Mouse (Mus musculus) embryonic facial prominence, embryonic 15.5 days (tissue): ENCODE measurements around the gene Tmem50a. TPM values are rescaled to one million over a fixed set of nuclear protein-coding genes. Genes with fewer than 3 reads are reported as not detected.
"Not testable (repeated sequence)": the region's sequence is repeated elsewhere in the genome, so short reads cannot be mapped to it uniquely, and the experiment has no call there.

Experiments
- ATAC-seq: fragments of 200-750 bp; cut with Nextera tagmentation; 2 replicates; pipeline ENCODE4 v1.8.0; 2017; ENCODE audit warnings: low read depth, moderate TSS enrichment; ENCODE audit not compliant: insufficient number of reproducible peaks, low FRiP score, low TSS enrichment
- H3K27ac ChIP-seq: fragments of 300-500 bp; sonication (generic); replicated peaks from 2 replicates; pipeline ENCODE4 v1.5.1; 2015; ENCODE audit warnings: mild to moderate bottlenecking, inconsistent platforms
- H3K27me3 ChIP-seq: fragments of 300-500 bp; sonication (generic); 2 replicates; pipeline ENCODE4 v1.6.1; 2015; ENCODE audit warnings: inconsistent platforms
- H3K36me3 ChIP-seq: fragments of 300-500 bp; sonication (generic); 2 replicates; pipeline ENCODE4 v1.6.1; 2015; ENCODE audit warnings: mild to moderate bottlenecking, inconsistent platforms
- H3K4me1 ChIP-seq: fragments of 300-500 bp; sonication (generic); 2 replicates; pipeline ENCODE4 v1.6.1; 2015; ENCODE audit warnings: inconsistent platforms
- H3K4me2 ChIP-seq: fragments of 300-500 bp; sonication (generic); replicated peaks from 2 replicates; pipeline ENCODE4 v1.6.1; 2015; ENCODE audit warnings: mild to moderate bottlenecking, inconsistent platforms
- H3K4me3 ChIP-seq: fragments of 300-500 bp; sonication (generic); replicated peaks from 2 replicates; pipeline ENCODE4 v1.5.1; 2015; ENCODE audit warnings: mild to moderate bottlenecking, inconsistent platforms
- H3K9ac ChIP-seq: fragments of 300-500 bp; sonication (generic); 2 replicates; pipeline ENCODE4 v1.6.1; 2015; ENCODE audit warnings: inconsistent platforms
- H3K9me3 ChIP-seq: fragments of 300-500 bp; sonication (generic); replicated peaks from 2 replicates; pipeline ENCODE4 v1.6.1; 2016; ENCODE audit warnings: inconsistent platforms
- WGBS: fragments of 180-500 bp; shearing (Covaris S2); methylation state at CpG from one replicate; pipeline ENCODE4 v1.1.7; 2015; 5-methylcytosine and 5-hydroxymethylcytosine counted together
- polyA plus RNA-seq: library from polyadenylated mRNA; unstranded; fragments of >200 nt; fragmentation: Nextera tagmentation; extraction: Ambion mirVana; gene quantifications from 2 replicates; pipeline ENCODE4 v1.2.1, GENCODE M21; 2015

The Tmem50a gene
- polyA plus RNA-seq, 1 experiment from 2014 or later = 193 TPM

- H3K27ac ChIP-seq = peak overlapping the region; percentile 96
These were observed 7.5 kb upstream of the Tmem50a start for GRCm38 (mm10) chr4:134922111-134922924.

DNA sequence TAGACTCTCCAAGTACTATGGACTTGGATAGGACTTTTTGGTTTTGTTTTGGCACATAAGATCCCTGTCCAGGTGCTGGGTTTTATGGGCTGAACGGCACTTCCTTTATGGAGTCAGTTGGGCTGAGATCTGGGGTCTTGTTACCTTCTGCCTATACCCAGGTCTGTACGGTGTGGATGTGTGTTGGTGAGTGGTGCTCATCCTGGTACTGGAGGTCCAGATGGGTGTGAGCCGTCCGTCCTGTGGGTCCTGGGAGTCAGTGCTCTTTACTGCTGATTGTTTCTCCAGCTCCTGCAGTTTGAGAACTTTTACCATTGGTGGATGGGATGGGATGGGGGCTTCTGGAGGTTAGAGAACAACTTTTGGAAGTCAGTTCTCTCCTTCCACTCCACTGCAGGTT lies 6.9 kb upstream of the Tmem50a start:
- no peak overlapping the region for H3K9ac ChIP-seq
- no peak overlapping the region for H3K4me2 ChIP-seq
- peaks cover 26% of the 10 kb centered on the region for H3K4me1 ChIP-seq
- no peaks in the 10 kb centered on the region for H3K27me3 ChIP-seq
- no peak for ATAC-seq
- H3K27ac ChIP-seq = no peak overlapping the region
- H3K4me3 ChIP-seq = no peak overlapping the region
- peaks cover 16% of the 10 kb centered on the region for H3K36me3 ChIP-seq
- 94% methylated on average over 4 of the region's 4 CpGs for WGBS
- H3K9me3 ChIP-seq = no peaks in the 10 kb centered on the region

More at GRCm38 (mm10) chr4:134922111-134922924, 7.5 kb upstream of the Tmem50a start:
- Histone ChIP-seq H3K9me3 (no peaks in the 10 kb centered on the region), H3K4me1 (peaks cover 26% of the 10 kb centered on the region), H3K36me3 (peaks cover 21% of the 10 kb centered on the region), H3K9ac (peak overlapping the region; percentile 100), H3K4me2 (peak overlapping the region; percentile 69), H3K4me3 (peak overlapping the region; percentile 100), H3K27me3 (no peaks in the 10 kb centered on the region)
- no peak for ATAC-seq
- 55% methylated on average over 10 of the region's 10 CpGs for WGBS

- H3K4me2 ChIP-seq = no peak overlapping the region
- peaks cover 5% of the 10 kb centered on the region for H3K36me3 ChIP-seq
- peaks cover 18% of the 10 kb centered on the region for H3K4me1 ChIP-seq
- no peak overlapping the region for H3K27ac ChIP-seq
- H3K9ac ChIP-seq = no peak overlapping the region
- WGBS = 94% methylated on average over 6 of the region's 6 CpGs
- H3K4me3 ChIP-seq = no peak overlapping the region
- H3K27me3 ChIP-seq = no peaks in the 10 kb centered on the region
- no peaks in the 10 kb centered on the region for H3K9me3 ChIP-seq
- no peak for ATAC-seq
These were observed 5.8 kb upstream of the Tmem50a start for GRCm38 (mm10) chr4:134920631-134921030.

DNA sequence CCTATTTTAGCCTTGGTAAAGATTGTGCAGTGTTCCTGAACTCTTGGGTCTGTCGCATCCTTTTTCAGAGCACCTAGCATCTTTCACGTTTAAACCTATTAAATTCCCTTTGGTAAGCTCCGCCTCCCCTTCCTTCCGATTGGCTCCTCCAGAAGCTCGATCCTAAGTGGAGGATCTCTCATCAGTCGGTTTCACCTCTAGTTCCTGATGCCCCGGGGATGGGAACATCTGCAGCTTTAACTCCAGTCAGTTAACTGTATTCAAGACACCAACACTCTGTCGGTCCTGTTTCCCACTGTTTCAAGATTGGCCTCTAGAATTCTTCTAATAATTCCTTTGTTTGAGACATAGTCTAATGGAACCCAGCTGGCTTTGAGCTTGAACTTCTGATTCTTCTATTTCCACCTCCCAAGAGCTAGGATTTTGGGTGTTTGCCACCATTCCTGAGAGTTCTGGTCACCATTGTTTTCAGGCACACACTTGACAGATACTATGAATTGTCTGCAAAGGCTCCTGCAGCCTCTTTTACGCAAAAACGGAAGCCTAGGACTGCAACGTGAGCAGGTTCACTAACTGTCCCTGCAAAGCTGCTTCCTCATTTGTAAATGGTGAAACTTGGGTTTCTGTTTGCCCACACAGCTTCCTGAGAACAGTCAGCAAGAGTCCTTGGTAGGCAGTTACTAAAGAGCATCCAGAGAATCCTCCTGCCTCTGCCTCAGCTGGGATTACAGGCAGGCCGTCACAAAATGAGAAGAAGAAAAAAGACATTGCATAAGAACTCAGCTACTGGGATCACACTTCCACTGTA lies 5.1 kb upstream of the Tmem50a start:
- H3K4me1 ChIP-seq = peaks cover 18% of the 10 kb centered on the region
- H3K27ac ChIP-seq = 0 out of 2 replicates have a peak overlapping the region, but pooled peaks have one; percentile 44
- no peak for ATAC-seq
- WGBS = 36% methylated on average over 12 of the region's 12 CpGs
- no peaks in the 10 kb centered on the region for H3K36me3 ChIP-seq
- no peaks in the 10 kb centered on the region for H3K9me3 ChIP-seq
- H3K4me2 ChIP-seq = no peak overlapping the region
- H3K27me3 ChIP-seq = no peaks in the 10 kb centered on the region
- H3K9ac ChIP-seq = no peak overlapping the region
- H3K4me3 ChIP-seq = no peak overlapping the region

- Histone ChIP-seq H3K9me3 (no peaks in the 10 kb centered on the region), H3K4me3 (no peak overlapping the region), H3K4me2 (no peak overlapping the region), H3K27me3 (no peaks in the 10 kb centered on the region), H3K36me3 (no peaks in the 10 kb centered on the region), H3K27ac (peak overlapping the region; percentile 45), H3K4me1 (peaks cover 20% of the 10 kb centered on the region), H3K9ac (no peak overlapping the region)
- WGBS = 38% methylated on average over 7 of the region's 7 CpGs
- ATAC-seq = no peak
These were observed 3.6 kb upstream of the Tmem50a start for GRCm38 (mm10) chr4:134918381-134918780.

GRCm38 (mm10) chr4:134917194-134917593 lies 2.4 kb upstream of the Tmem50a start:
- ATAC-seq = no peak
- no peak overlapping the region for H3K27ac ChIP-seq
- no peak overlapping the region for H3K4me2 ChIP-seq
- H3K27me3 ChIP-seq = no peaks in the 10 kb centered on the region
- peaks cover 22% of the 10 kb centered on the region for H3K4me1 ChIP-seq
- no peak overlapping the region for H3K4me3 ChIP-seq
- WGBS = 74% methylated on average over 3 of the region's 3 CpGs
- no peaks in the 10 kb centered on the region for H3K36me3 ChIP-seq
- no peaks in the 10 kb centered on the region for H3K9me3 ChIP-seq
- no peak overlapping the region for H3K9ac ChIP-seq

- Histone ChIP-seq H3K27me3 (no peaks in the 10 kb centered on the region), H3K4me1 (peaks cover 21% of the 10 kb centered on the region), H3K4me3 (peak overlapping the region; percentile 93), H3K4me2 (peak overlapping the region; percentile 58), H3K27ac (peak overlapping the region; percentile 98), H3K9me3 (no peaks in the 10 kb centered on the region), H3K9ac (peak overlapping the region; percentile 83; the same call in 1 of the 2 replicates), H3K36me3 (peaks cover 10% of the 10 kb centered on the region; the same call in 1 of the 2 replicates)
- WGBS = 51% methylated on average over 14 of the region's 14 CpGs
- peak; percentile 8; the same call in 1 of the 2 replicates for ATAC-seq
These were observed 613 bp upstream of the Tmem50a start for GRCm38 (mm10) chr4:134915223-134916050.

DNA sequence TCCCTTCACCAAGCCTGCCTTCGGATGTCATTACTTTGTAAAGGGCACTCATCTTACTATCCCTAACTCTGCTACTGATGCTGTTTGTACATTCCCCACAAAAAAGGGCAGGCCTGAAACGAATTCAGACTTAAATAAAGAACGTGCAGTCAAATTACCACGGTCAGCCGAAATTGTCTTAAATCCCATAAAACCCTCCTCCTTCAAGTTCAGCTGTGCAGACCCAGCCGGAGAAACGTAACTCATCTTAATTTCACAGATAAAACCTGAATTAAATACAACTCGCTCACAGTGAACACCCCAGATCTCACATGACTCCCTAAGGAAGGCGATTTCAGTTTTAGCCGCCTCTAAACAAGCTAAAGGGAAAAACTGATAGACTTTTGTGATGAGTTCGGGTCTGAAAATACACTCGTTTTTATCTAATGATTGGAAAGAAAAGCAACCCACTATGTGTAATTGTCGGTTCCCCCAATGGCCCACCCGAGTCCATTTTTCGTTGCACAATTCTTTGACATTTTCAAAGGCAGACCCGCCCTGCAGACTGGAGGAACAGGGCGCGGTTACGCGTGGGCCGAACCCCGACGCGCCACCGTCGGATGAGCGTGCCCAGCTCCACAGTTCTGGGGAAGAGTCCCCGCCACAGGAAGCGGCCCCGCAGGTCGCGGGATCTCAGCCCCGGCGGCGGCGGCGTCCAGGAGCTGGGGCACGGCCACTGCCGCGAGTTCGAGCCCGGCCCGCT lies 531 bp downstream of the Tmem50a start:
- peak overlapping the region; percentile 93 for H3K4me3 ChIP-seq
- under 1% methylated on average over 43 of the region's 43 CpGs for WGBS
- ATAC-seq = peak; percentile 56
- peak overlapping the region; percentile 83 for H3K9ac ChIP-seq
- H3K4me2 ChIP-seq = peak overlapping the region; percentile 58
- H3K27me3 ChIP-seq = no peaks in the 10 kb centered on the region
- peaks cover 18% of the 10 kb centered on the region for H3K4me1 ChIP-seq
- H3K36me3 ChIP-seq = peaks cover 20% of the 10 kb centered on the region
- H3K27ac ChIP-seq = peak overlapping the region; percentile 98
- H3K9me3 ChIP-seq = no peaks in the 10 kb centered on the region

GRCm38 (mm10) chr4:134913413-134913812 lies 1.4 kb downstream of the Tmem50a start:
- H3K36me3 ChIP-seq = peaks cover 28% of the 10 kb centered on the region
- H3K27ac ChIP-seq = no peak overlapping the region
- no peaks in the 10 kb centered on the region for H3K9me3 ChIP-seq
- no peaks in the 10 kb centered on the region for H3K27me3 ChIP-seq
- no peak overlapping the region for H3K9ac ChIP-seq
- no peak for ATAC-seq
- WGBS = 33% methylated on average over 3 of the region's 3 CpGs
- H3K4me2 ChIP-seq = peak overlapping the region; percentile 58
- peak overlapping the region; percentile 93; the same call in 1 of the 2 replicates for H3K4me3 ChIP-seq
- peaks cover 17% of the 10 kb centered on the region for H3K4me1 ChIP-seq

- not testable (repeated sequence) for H3K9me3 ChIP-seq, H3K27me3 ChIP-seq, ATAC-seq, H3K27ac ChIP-seq, H3K4me2 ChIP-seq, H3K9ac ChIP-seq, H3K4me3 ChIP-seq
- H3K4me1 ChIP-seq = peaks cover 15% of the 10 kb centered on the region
- WGBS = 99% methylated on average over 7 of the region's 8 CpGs
- peaks cover 48% of the 10 kb centered on the region for H3K36me3 ChIP-seq
These were observed 3.4 kb downstream of the Tmem50a start for GRCm38 (mm10) chr4:134911406-134911805.
